In genomic region chr8:99186879-99187278, GRCm38 (mm10) we compare ENCODE assay signal across 16 mouse cellular contexts.
"Had no signal": no experiment of that assay in that cellular context is flagged by ENCODE, and none has a peak within 500 bp of the region (broad histone marks: within the 10 kb centered on the region; RNA-seq: fewer than 3 reads in every experiment).

No protein-coding gene starts in this region.

- ATAC-seq: lung, postnatal 0 days; midbrain, embryonic 13.5 days; midbrain, embryonic 15.5 days had no signal

- H3K27me3 ChIP-seq: lung, embryonic 15.5 days; megakaryocyte, embryonic 14.5 days; midbrain, embryonic 13.5 days; midbrain, embryonic 15.5 days; neural tube, embryonic 12.5 days had no signal

- H3K9me3 ChIP-seq: lung, embryonic 15.5 days; megakaryocyte, embryonic 14.5 days; midbrain, embryonic 13.5 days; midbrain, embryonic 15.5 days; neural tube, embryonic 12.5 days had no signal

- H3K4me1 ChIP-seq: lung, embryonic 15.5 days; megakaryocyte, embryonic 14.5 days; midbrain, embryonic 13.5 days; midbrain, embryonic 15.5 days; neural tube, embryonic 12.5 days had no signal

- H3K4me3 ChIP-seq: lung, embryonic 15.5 days; megakaryocyte, embryonic 14.5 days; midbrain, embryonic 13.5 days; midbrain, embryonic 15.5 days; neural tube, embryonic 12.5 days had no signal

- DNase-seq: lung, adult 2 months; lung, postnatal 14 days; lung, postnatal 36 days; right cerebral cortex, postnatal 14 days; right cerebral cortex, postnatal 4 days; spleen, adult 18-20 months; thymus, adult 18-20 months; thymus, postnatal 14 days; thymus, postnatal 36 days had no signal

- H3K36me3 ChIP-seq: lung, embryonic 15.5 days; midbrain, embryonic 15.5 days; neural tube, embryonic 12.5 days had no signal

- H3K27ac ChIP-seq: lung, embryonic 15.5 days; macrophage; midbrain, embryonic 13.5 days; midbrain, embryonic 15.5 days; neural tube, embryonic 12.5 days had no signal

- H3K9ac ChIP-seq: lung, embryonic 15.5 days; midbrain, embryonic 13.5 days; midbrain, embryonic 15.5 days; neural tube, embryonic 12.5 days had no signal
